Mouse (Mus musculus) megakaryocyte, embryonic 14.5 days (primary cell): ENCODE results near the gene Macrod1. TPM values are rescaled to one million over a fixed set of nuclear protein-coding genes. Genes with fewer than 3 reads are reported as not detected.
A peak's percentile ranks its signal among the peaks of the same experiment; 100 is the strongest.

Source experiments
- H3K27me3 ChIP-seq: replicated peaks from 2 replicates; pipeline ENCODE3; 2012; ENCODE audit warnings: inconsistent platforms
- H3K36me3 ChIP-seq: replicated peaks from 2 replicates; pipeline ENCODE3; 2012; ENCODE audit warnings: low read length, inconsistent platforms, mixed read lengths
- H3K4me1 ChIP-seq: 2 replicates; pipeline ENCODE4 v1.6.1; 2012; ENCODE audit warnings: inconsistent platforms
- H3K4me3 ChIP-seq: replicated peaks from 2 replicates; pipeline ENCODE3; 2012; ENCODE audit warnings: moderate library complexity, mild to moderate bottlenecking, inconsistent platforms
- H3K9me3 ChIP-seq: 2 replicates; pipeline ENCODE4 v1.6.1; 2012; ENCODE audit warnings: inconsistent platforms
- FLI1 ChIP-seq: IDR thresholded peaks from 2 replicates; pipeline ENCODE4 v1.6.1; 2012; ENCODE audit warnings: low read length, inconsistent platforms, mixed read lengths
- GATA1 ChIP-seq: IDR thresholded peaks from 3 replicates; pipeline ENCODE4 v1.6.1; 2012; ENCODE audit warnings: mixed read lengths, low read length, inconsistent platforms, borderline replicate concordance
- polyA plus RNA-seq: library from polyadenylated mRNA; stranded (reverse); fragments of >175 nt; gene quantifications from 2 replicates; pipeline ENCODE4 v1.2.3, GENCODE M21; 2012; ENCODE audit warnings: low replicate concordance; ENCODE audit not compliant: insufficient read depth

Macrod1 gene
- polyA plus RNA-seq, 1 experiment = 14.0 TPM

GRCm38 (mm10) chr19:7225096-7225690, 168.6 kb downstream of the Macrod1 start:
- Histone ChIP-seq H3K4me1 (peaks cover 22% of the 10 kb centered on the region), H3K9me3 (no peaks in the 10 kb centered on the region), H3K27me3 (no peaks in the 10 kb centered on the region), H3K36me3 (peaks cover 57% of the 10 kb centered on the region), H3K4me3 (no peak overlapping the region)
- TF ChIP-seq FLI1 (no peak), GATA1 (no peak)

DNA sequence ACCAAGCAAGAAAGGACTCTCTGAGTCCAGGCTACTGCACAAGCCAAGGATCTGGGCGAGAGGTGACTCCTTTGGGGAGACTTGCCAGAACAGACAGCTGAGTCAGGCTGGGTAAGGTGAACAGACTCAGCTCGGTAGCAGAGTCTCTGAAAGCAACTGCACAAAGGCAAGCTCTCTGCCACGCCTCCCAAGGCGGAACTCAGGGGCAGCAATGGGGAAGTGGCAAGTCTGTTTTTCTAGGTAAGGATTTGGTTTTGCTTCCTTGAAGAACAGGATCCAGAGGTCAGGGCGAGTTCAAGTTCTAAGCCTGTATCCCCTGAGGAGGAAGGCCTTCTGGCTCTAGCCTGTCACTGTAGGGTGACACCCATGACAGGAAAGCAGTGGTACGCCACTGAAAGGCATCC, 169.9 kb downstream of the Macrod1 start:
- Histone ChIP-seq H3K4me3 (peak overlapping the region; percentile 30), H3K36me3 (peaks cover 70% of the 10 kb centered on the region), H3K4me1 (peaks cover 24% of the 10 kb centered on the region), H3K27me3 (no peaks in the 10 kb centered on the region), H3K9me3 (no peaks in the 10 kb centered on the region)
- TF ChIP-seq GATA1 (no peak), FLI1 (no peak)

- H3K4me1 ChIP-seq = peaks cover 53% of the 10 kb centered on the region
Measured at GRCm38 (mm10) chr19:7234537-7235221, 178.1 kb downstream of the Macrod1 start.

GRCm38 (mm10) chr19:7235461-7235860, 178.9 kb downstream of the Macrod1 start:
- peaks cover 74% of the 10 kb centered on the region for H3K36me3 ChIP-seq
- TF ChIP-seq GATA1 (no peak), FLI1 (no peak)

More at GRCm38 (mm10) chr19:7234537-7235221, 178.1 kb downstream of the Macrod1 start:
- Histone ChIP-seq H3K4me3 (no peak overlapping the region), H3K9me3 (no peaks in the 10 kb centered on the region), H3K27me3 (no peaks in the 10 kb centered on the region), H3K36me3 (peaks cover 81% of the 10 kb centered on the region)
- TF ChIP-seq GATA1 = no peak
- TF ChIP-seq FLI1 = no peak

GRCm38 (mm10) chr19:7236011-7236410, 179.4 kb downstream of the Macrod1 start:
- Histone ChIP-seq H3K4me1 (peaks cover 58% of the 10 kb centered on the region), H3K9me3 (no peaks in the 10 kb centered on the region), H3K4me3 (no peak overlapping the region), H3K27me3 (no peaks in the 10 kb centered on the region), H3K36me3 (peaks cover 68% of the 10 kb centered on the region)
- TF ChIP-seq GATA1 (no peak), FLI1 (no peak)

More at GRCm38 (mm10) chr19:7235461-7235860, 178.9 kb downstream of the Macrod1 start:
- no peak overlapping the region for H3K4me3 ChIP-seq
- H3K27me3 ChIP-seq = no peaks in the 10 kb centered on the region
- peaks cover 57% of the 10 kb centered on the region for H3K4me1 ChIP-seq
- H3K9me3 ChIP-seq = no peaks in the 10 kb centered on the region

DNA sequence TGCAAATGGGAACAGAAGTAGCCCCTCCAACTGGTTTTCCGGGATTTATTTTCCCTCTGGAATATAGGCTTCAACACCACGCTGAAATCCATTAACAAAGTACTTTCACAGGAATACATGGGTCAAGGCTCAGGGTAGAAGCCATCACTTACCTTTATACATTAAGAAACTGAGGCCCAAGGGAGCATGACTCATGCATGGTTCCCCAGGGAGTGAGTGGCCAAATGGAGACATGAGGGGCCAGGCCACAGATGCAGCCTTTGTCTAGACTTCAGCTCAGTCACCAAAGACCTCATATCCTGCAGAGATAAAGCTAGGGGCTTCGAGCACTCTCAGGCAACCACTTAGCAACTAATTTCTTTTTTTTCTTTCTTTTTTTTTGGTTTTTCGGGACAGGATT, 180.1 kb downstream of the Macrod1 start:
- Histone ChIP-seq H3K9me3 (no peaks in the 10 kb centered on the region), H3K4me1 (peaks cover 63% of the 10 kb centered on the region), H3K4me3 (peak overlapping the region; percentile 23), H3K27me3 (no peaks in the 10 kb centered on the region), H3K36me3 (peaks cover 61% of the 10 kb centered on the region)
- TF ChIP-seq FLI1 (no peak), GATA1 (no peak)

- peaks cover 61% of the 10 kb centered on the region for H3K4me1 ChIP-seq
- H3K27me3 ChIP-seq = peaks cover 17% of the 10 kb centered on the region
- H3K36me3 ChIP-seq = peaks cover 35% of the 10 kb centered on the region
- no peak for TF ChIP-seq FLI1
- TF ChIP-seq GATA1 = no peak
- H3K9me3 ChIP-seq = no peaks in the 10 kb centered on the region
- H3K4me3 ChIP-seq = peak overlapping the region; percentile 99
Measured at GRCm38 (mm10) chr19:7239574-7239973, 183.0 kb downstream of the Macrod1 start.

DNA sequence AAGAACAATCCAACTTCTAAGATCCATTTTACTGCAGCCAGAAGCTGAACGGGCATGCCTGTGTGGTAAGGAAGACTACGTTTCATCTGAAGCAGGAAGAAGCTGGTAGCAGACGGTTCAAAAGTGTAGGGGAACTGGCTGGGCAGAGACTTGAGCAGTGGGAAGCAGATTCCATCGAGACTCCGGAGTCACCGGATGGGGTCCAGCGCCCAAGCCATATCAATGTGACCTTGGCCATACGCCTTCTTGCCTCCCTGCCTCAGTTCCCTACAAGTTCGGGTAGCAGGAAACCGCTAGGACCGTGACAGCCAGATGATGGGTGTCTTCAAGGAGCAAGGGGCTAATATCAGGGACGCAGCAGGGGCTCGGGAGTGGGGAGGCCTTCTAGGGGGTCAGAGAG, 183.7 kb downstream of the Macrod1 start:
- Histone ChIP-seq H3K9me3 (no peaks in the 10 kb centered on the region), H3K4me1 (peaks cover 55% of the 10 kb centered on the region), H3K36me3 (peaks cover 33% of the 10 kb centered on the region), H3K27me3 (peaks cover 23% of the 10 kb centered on the region), H3K4me3 (peak overlapping the region; percentile 99)
- TF ChIP-seq FLI1 (no peak), GATA1 (no peak)

DNA sequence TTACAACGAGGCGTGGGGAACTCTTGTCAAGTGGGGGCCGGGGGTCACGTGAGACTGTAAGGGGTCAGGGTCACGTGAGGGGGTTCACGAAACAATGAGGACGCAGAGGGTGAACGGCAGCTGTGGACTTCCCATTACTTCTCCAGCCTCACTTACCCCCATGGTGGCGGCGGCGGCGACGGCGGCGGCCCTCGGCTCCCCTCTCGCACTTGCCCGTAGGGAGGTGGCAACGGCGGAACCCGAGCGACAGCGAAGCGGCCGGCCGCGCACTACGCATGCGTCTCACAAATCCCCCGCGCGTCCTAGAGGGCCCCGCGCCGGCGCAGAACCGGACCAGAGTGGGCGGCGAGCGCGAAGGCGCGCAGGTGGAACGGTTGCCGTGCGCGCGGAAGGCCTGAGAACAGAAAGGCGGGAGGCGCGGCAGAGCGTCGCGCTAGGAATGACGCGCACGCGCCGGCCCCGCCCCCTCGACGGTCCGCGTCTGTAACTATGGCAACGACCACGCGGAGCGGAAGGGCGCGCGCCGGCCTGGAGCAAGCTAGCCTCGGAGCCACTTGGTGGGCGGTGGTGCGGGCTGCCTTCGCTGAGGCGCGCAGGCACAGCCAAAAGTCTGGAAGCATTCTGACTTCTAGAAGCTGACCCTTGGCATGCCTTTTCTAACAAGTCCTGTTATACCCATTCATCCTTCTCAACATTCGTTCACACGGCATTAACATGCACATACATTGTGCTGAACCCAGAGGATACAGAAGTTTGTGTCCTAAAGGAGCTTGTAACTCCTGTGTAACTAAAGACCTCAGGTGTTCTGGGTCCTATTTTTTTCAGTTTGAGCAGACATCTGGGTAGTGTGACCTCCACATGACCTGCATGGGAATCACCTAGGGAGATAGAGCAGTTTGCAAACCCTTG, 184.4 kb downstream of the Macrod1 start, which contains the start of gene Naa40:
Gene Naa40 (minus strand): TSS at position 402 of the 909 bp plus-strand sequence.
- H3K4me1 ChIP-seq = peaks cover 50% of the 10 kb centered on the region
- no peak for TF ChIP-seq FLI1
- no peak for TF ChIP-seq GATA1

More for the DNA sequence above, 184.4 kb downstream of the Macrod1 start, which contains the start of gene Naa40:
- Histone ChIP-seq H3K36me3 (peaks cover 26% of the 10 kb centered on the region), H3K9me3 (no peaks in the 10 kb centered on the region), H3K27me3 (peaks cover 24% of the 10 kb centered on the region), H3K4me3 (peak within 1 kb of the TSS; percentile 99)
